Mouse (Mus musculus): Measurements from ENCODE around the gene Efna1. TPM values are rescaled to one million over a fixed set of nuclear protein-coding genes. Genes with fewer than 3 reads are reported as not detected.

The Efna1 gene
- total and polyA plus RNA-seq, 2 experiments from 2014 or later, result 37.2 to 46.2 TPM

GRCm38 (mm10) chr3:89224796-89225195 lies 56.1 kb downstream of the Efna1 start:
- ATAC-seq (ENCODE audit: insufficient read depth, low read depth) (no peak), DNase-seq (ENCODE audit: low spot score) (no peak)
- Histone ChIP-seq H3K9me3 (replicated peaks; ENCODE audit: control insufficient read depth, low read length) (no peaks in the 10 kb centered on the region), H3K36me3 (replicated peaks; ENCODE audit: control insufficient read depth, insufficient read depth, low read length) (no peaks in the 10 kb centered on the region), H3K9ac (replicated peaks; ENCODE audit: low read depth, low read length) (no peak overlapping the region), H3K27me3 (ENCODE audit: control insufficient read depth, insufficient read depth, low read length) (peaks cover 15% of the 10 kb centered on the region; the same call in 1 of the 2 replicates), H3K27ac (ENCODE audit: low read depth) (no peak overlapping the region), H3K4me1 (ENCODE audit: control insufficient read depth, insufficient read depth) (peaks cover 11% of the 10 kb centered on the region), H3K4me3 (ENCODE audit: low read depth, low read length) (no peak overlapping the region), H3K4me2 (ENCODE audit: low read depth, low read length) (no peak overlapping the region)
- TF ChIP-seq EP300 (IDR thresholded peaks at IDR 0.05; ENCODE audit: low read depth), result no peak
- no peak for TF ChIP-seq CTCF (IDR thresholded peaks at IDR 0.05; ENCODE audit: low read depth)
- WGBS, result 77% methylated on average over 11 of the region's 11 CpGs

MicroRNAs within 50 kb of the gene (microRNA counts, 519-probe panel; counts per million panel counts)
- microRNA mmu-miR-92b, result not detected

Small RNAs within 50 kb of the gene (microRNA-seq; reads per million reads assigned to microRNA genes)
- 12.0 reads per million, percentile 32 among the genes with 10 or more reads in this experiment for gene Mir92b

Other genes starting within 250 kb of the Efna1 start
- 8.7 and 9.8 TPM in 2 replicates for gene Rusc1, start 187.8 kb downstream of the Efna1 start, total RNA-seq (2014; rRNA removed; ENCODE audit: low replicate concordance)
- 8.5 and 8.6 TPM in 2 replicates for gene Rusc1, start 187.8 kb downstream of the Efna1 start, polyA plus RNA-seq (2015; fragmentation: Nextera tagmentation; extraction: Ambion mirVana)
- not detected in 2 replicates for gene Gm43738, start 180.0 kb downstream of the Efna1 start, total RNA-seq (2014; rRNA removed; ENCODE audit: low replicate concordance)
- gene Gm43738, start 180.0 kb downstream of the Efna1 start, polyA plus RNA-seq (2015; fragmentation: Nextera tagmentation; extraction: Ambion mirVana), result not detected in 2 replicates
- gene Fdps, start 179.2 kb downstream of the Efna1 start, total RNA-seq (2014; rRNA removed; ENCODE audit: low replicate concordance), result 111 and 131 TPM in 2 replicates
- 72.8 and 81.1 TPM in 2 replicates for gene Fdps, start 179.2 kb downstream of the Efna1 start, polyA plus RNA-seq (2015; fragmentation: Nextera tagmentation; extraction: Ambion mirVana)
- gene Pklr, start 145.0 kb downstream of the Efna1 start, total RNA-seq (2014; rRNA removed; ENCODE audit: low replicate concordance), result not detected in 2 replicates
- gene Pklr, start 145.0 kb downstream of the Efna1 start, polyA plus RNA-seq (2015; fragmentation: Nextera tagmentation; extraction: Ambion mirVana), result 0.04 TPM in 1 of 2 replicates, not detected in the other
- 1.1 TPM in 1 of 2 replicates, not detected in the other for gene Hcn3, start 120.9 kb downstream of the Efna1 start, total RNA-seq (2014; rRNA removed; ENCODE audit: low replicate concordance)
- gene Hcn3, start 120.9 kb downstream of the Efna1 start, polyA plus RNA-seq (2015; fragmentation: Nextera tagmentation; extraction: Ambion mirVana), result 0.15 and 0.32 TPM in 2 replicates
- gene Clk2, start 116.3 kb downstream of the Efna1 start, total RNA-seq (2014; rRNA removed; ENCODE audit: low replicate concordance), result 22.7 and 24.7 TPM in 2 replicates
- 8.2 and 8.5 TPM in 2 replicates for gene Clk2, start 116.3 kb downstream of the Efna1 start, polyA plus RNA-seq (2015; fragmentation: Nextera tagmentation; extraction: Ambion mirVana)
- 54.4 and 60.7 TPM in 2 replicates for gene Scamp3, start 103.7 kb downstream of the Efna1 start, total RNA-seq (2014; rRNA removed; ENCODE audit: low replicate concordance)
- gene Scamp3, start 103.7 kb downstream of the Efna1 start, polyA plus RNA-seq (2015; fragmentation: Nextera tagmentation; extraction: Ambion mirVana), result 65.9 and 70.3 TPM in 2 replicates
- 2.1 and 2.2 TPM in 2 replicates for gene Fam189b, start 98.0 kb downstream of the Efna1 start, total RNA-seq (2014; rRNA removed; ENCODE audit: low replicate concordance)
- gene Fam189b, start 98.0 kb downstream of the Efna1 start, polyA plus RNA-seq (2015; fragmentation: Nextera tagmentation; extraction: Ambion mirVana), result 5.6 and 5.7 TPM in 2 replicates
- 36.2 and 36.4 TPM in 2 replicates for gene Gba, start 78.2 kb downstream of the Efna1 start, total RNA-seq (2014; rRNA removed; ENCODE audit: low replicate concordance)
- gene Gba, start 78.2 kb downstream of the Efna1 start, polyA plus RNA-seq (2015; fragmentation: Nextera tagmentation; extraction: Ambion mirVana), result 20.1 and 20.8 TPM in 2 replicates
- 21.4 and 26.4 TPM in 2 replicates for gene Thbs3, start 66.0 kb downstream of the Efna1 start, total RNA-seq (2014; rRNA removed; ENCODE audit: low replicate concordance)
- 16.4 and 17.4 TPM in 2 replicates for gene Thbs3, start 66.0 kb downstream of the Efna1 start, polyA plus RNA-seq (2015; fragmentation: Nextera tagmentation; extraction: Ambion mirVana)
- 101 and 247 TPM in 2 replicates for gene Mtx1, start 54.1 kb downstream of the Efna1 start, total RNA-seq (2014; rRNA removed; ENCODE audit: low replicate concordance)
- gene Mtx1, start 54.1 kb downstream of the Efna1 start, polyA plus RNA-seq (2015; fragmentation: Nextera tagmentation; extraction: Ambion mirVana), result 96.7 and 99.3 TPM in 2 replicates
- gene Muc1, start 52.1 kb downstream of the Efna1 start, total RNA-seq (2014; rRNA removed; ENCODE audit: low replicate concordance), result 9.3 TPM in 1 of 2 replicates, not detected in the other
- 0.20 and 0.69 TPM in 2 replicates for gene Muc1, start 52.1 kb downstream of the Efna1 start, polyA plus RNA-seq (2015; fragmentation: Nextera tagmentation; extraction: Ambion mirVana)
- 41.8 and 76.1 TPM in 2 replicates for gene Krtcap2, start 35.2 kb downstream of the Efna1 start, total RNA-seq (2014; rRNA removed; ENCODE audit: low replicate concordance)
- 192 and 216 TPM in 2 replicates for gene Krtcap2, start 35.2 kb downstream of the Efna1 start, polyA plus RNA-seq (2015; fragmentation: Nextera tagmentation; extraction: Ambion mirVana)
- 0.08 and 0.62 TPM in 2 replicates for gene Trim46, start 34.8 kb downstream of the Efna1 start, total RNA-seq (2014; rRNA removed; ENCODE audit: low replicate concordance)
- 0.44 and 0.45 TPM in 2 replicates for gene Trim46, start 34.8 kb downstream of the Efna1 start, polyA plus RNA-seq (2015; fragmentation: Nextera tagmentation; extraction: Ambion mirVana)
- gene Dpm3, start 21.8 kb downstream of the Efna1 start, total RNA-seq (2014; rRNA removed; ENCODE audit: low replicate concordance), result 271 and 450 TPM in 2 replicates
- gene Dpm3, start 21.8 kb downstream of the Efna1 start, polyA plus RNA-seq (2015; fragmentation: Nextera tagmentation; extraction: Ambion mirVana), result 80.3 and 85.9 TPM in 2 replicates
- 33.7 and 54.2 TPM in 2 replicates for gene Slc50a1, start 10.6 kb downstream of the Efna1 start, total RNA-seq (2014; rRNA removed; ENCODE audit: low replicate concordance)
- 50.7 and 52.0 TPM in 2 replicates for gene Slc50a1, start 10.6 kb downstream of the Efna1 start, polyA plus RNA-seq (2015; fragmentation: Nextera tagmentation; extraction: Ambion mirVana)
- not detected in 2 replicates for gene Efna3, start 41.8 kb upstream of the Efna1 start, total RNA-seq (2014; rRNA removed; ENCODE audit: low replicate concordance)
- gene Efna3, start 41.8 kb upstream of the Efna1 start, polyA plus RNA-seq (2015; fragmentation: Nextera tagmentation; extraction: Ambion mirVana), result 0.12 and 0.44 TPM in 2 replicates
- 2.7 and 7.2 TPM in 2 replicates for gene Efna4, start 56.9 kb upstream of the Efna1 start, total RNA-seq (2014; rRNA removed; ENCODE audit: low replicate concordance)
- 2.6 and 3.5 TPM in 2 replicates for gene Efna4, start 56.9 kb upstream of the Efna1 start, polyA plus RNA-seq (2015; fragmentation: Nextera tagmentation; extraction: Ambion mirVana)
- 99.0 and 115 TPM in 2 replicates for gene Adam15, start 68.9 kb upstream of the Efna1 start, total RNA-seq (2014; rRNA removed; ENCODE audit: low replicate concordance)
- gene Adam15, start 68.9 kb upstream of the Efna1 start, polyA plus RNA-seq (2015; fragmentation: Nextera tagmentation; extraction: Ambion mirVana), result 72.3 and 82.2 TPM in 2 replicates
- gene Dcst2, start 80.8 kb upstream of the Efna1 start, total RNA-seq (2014; rRNA removed; ENCODE audit: low replicate concordance), result 0.39 TPM in 1 of 2 replicates, not detected in the other
- gene Dcst2, start 80.8 kb upstream of the Efna1 start, polyA plus RNA-seq (2015; fragmentation: Nextera tagmentation; extraction: Ambion mirVana), result 0.07 TPM in 1 of 2 replicates, not detected in the other
- 0.50 TPM in 1 of 2 replicates, not detected in the other for gene Dcst1, start 84.1 kb upstream of the Efna1 start, total RNA-seq (2014; rRNA removed; ENCODE audit: low replicate concordance)
- gene Dcst1, start 84.1 kb upstream of the Efna1 start, polyA plus RNA-seq (2015; fragmentation: Nextera tagmentation; extraction: Ambion mirVana), result 0.10 and 0.29 TPM in 2 replicates
- 13.8 and 18.4 TPM in 2 replicates for gene Zbtb7b, start 113.6 kb upstream of the Efna1 start, total RNA-seq (2014; rRNA removed; ENCODE audit: low replicate concordance)
- gene Zbtb7b, start 113.6 kb upstream of the Efna1 start, polyA plus RNA-seq (2015; fragmentation: Nextera tagmentation; extraction: Ambion mirVana), result 2.4 and 2.6 TPM in 2 replicates
- gene Lenep, start 121.7 kb upstream of the Efna1 start, total RNA-seq (2014; rRNA removed; ENCODE audit: low replicate concordance), result not detected in 2 replicates
- not detected in 2 replicates for gene Lenep, start 121.7 kb upstream of the Efna1 start, polyA plus RNA-seq (2015; fragmentation: Nextera tagmentation; extraction: Ambion mirVana)
- 50.9 and 79.3 TPM in 2 replicates for gene Flad1, start 130.7 kb upstream of the Efna1 start, total RNA-seq (2014; rRNA removed; ENCODE audit: low replicate concordance)
- 46.6 and 50.8 TPM in 2 replicates for gene Flad1, start 130.7 kb upstream of the Efna1 start, polyA plus RNA-seq (2015; fragmentation: Nextera tagmentation; extraction: Ambion mirVana)
- gene Cks1b, start 137.2 kb upstream of the Efna1 start, total RNA-seq (2014; rRNA removed; ENCODE audit: low replicate concordance), result 83.7 and 100 TPM in 2 replicates
- 127 and 129 TPM in 2 replicates for gene Cks1b, start 137.2 kb upstream of the Efna1 start, polyA plus RNA-seq (2015; fragmentation: Nextera tagmentation; extraction: Ambion mirVana)
- 82.1 and 125 TPM in 2 replicates for gene Shc1, start 137.3 kb upstream of the Efna1 start, total RNA-seq (2014; rRNA removed; ENCODE audit: low replicate concordance)
- 35.0 and 35.8 TPM in 2 replicates for gene Shc1, start 137.3 kb upstream of the Efna1 start, polyA plus RNA-seq (2015; fragmentation: Nextera tagmentation; extraction: Ambion mirVana)
- 24.1 and 49.8 TPM in 2 replicates for gene Pygo2, start 149.1 kb upstream of the Efna1 start, total RNA-seq (2014; rRNA removed; ENCODE audit: low replicate concordance)
- gene Pygo2, start 149.1 kb upstream of the Efna1 start, polyA plus RNA-seq (2015; fragmentation: Nextera tagmentation; extraction: Ambion mirVana), result 9.6 and 10.4 TPM in 2 replicates
- gene Pbxip1, start 155.6 kb upstream of the Efna1 start, total RNA-seq (2014; rRNA removed; ENCODE audit: low replicate concordance), result 73.2 and 81.0 TPM in 2 replicates
- 75.7 and 84.4 TPM in 2 replicates for gene Pbxip1, start 155.6 kb upstream of the Efna1 start, polyA plus RNA-seq (2015; fragmentation: Nextera tagmentation; extraction: Ambion mirVana)
- 26.2 and 38.0 TPM in 2 replicates for gene Pmvk, start 173.4 kb upstream of the Efna1 start, total RNA-seq (2014; rRNA removed; ENCODE audit: low replicate concordance)
- 50.7 and 52.9 TPM in 2 replicates for gene Pmvk, start 173.4 kb upstream of the Efna1 start, polyA plus RNA-seq (2015; fragmentation: Nextera tagmentation; extraction: Ambion mirVana)
- 4.7 and 4.9 TPM in 2 replicates for gene Kcnn3, start 239.0 kb upstream of the Efna1 start, total RNA-seq (2014; rRNA removed; ENCODE audit: low replicate concordance)
- gene Kcnn3, start 239.0 kb upstream of the Efna1 start, polyA plus RNA-seq (2015; fragmentation: Nextera tagmentation; extraction: Ambion mirVana), result 1.5 TPM in 2 replicates